ENCODE assay signal across 27 mouse cellular contexts in genomic region chr4:120096935-120097334, GRCm38 (mm10). TPM values are rescaled to one million over a fixed set of nuclear protein-coding genes. Genes with fewer than 3 reads are reported as not detected.
"Had no signal": no experiment of that assay in that cellular context is flagged by ENCODE, and none has a peak within 500 bp of the region (broad histone marks: within the 10 kb centered on the region; RNA-seq: fewer than 3 reads in every experiment).

No protein-coding gene starts in this region.

- DNase-seq: kidney, adult 18-20 months; kidney, adult 9 months; layer of hippocampus, adult 9-11 months; layer of hippocampus, postnatal 36 days; liver, embryonic 13.5 days; midbrain, embryonic 14.5 days; thymus, adult 2 months; thymus, postnatal 14 days; thymus, postnatal 4 days had no signal

- H3K4me1 ChIP-seq: liver, embryonic 13.5 days had no signal

- H3K4me3 ChIP-seq: layer of hippocampus, adult 2 months; left cerebral cortex, adult 2 months; liver, embryonic 13.5 days; lung, embryonic 15.5 days had no signal

RNA-seq across cellular contexts. Expression of gene AL607142.1, which starts 32.1 kb away (rescaled TPM):
- polyA plus RNA-seq: intestine, embryonic 16.5 days; kidney, embryonic 16.5 days; large intestine, adult 2 months; limb, embryonic 11.5 days; limb, embryonic 14.5 days; liver, adult 2 months; liver, embryonic 13.5 days; liver, embryonic 16.5 days; lung, embryonic 15.5 days; midbrain, embryonic 11.5 days; midbrain, embryonic 14.5 days; midbrain, postnatal 0 days; neural tube, embryonic 11.5 days; neural tube, embryonic 14.5 days; small intestine, adult 2 months; spleen, adult 2 months; stomach, embryonic 16.5 days; testis, adult 2 months; thymus, adult 2 months had no signal
